Mouse (Mus musculus) stomach, embryonic 16.5 days (tissue): ENCODE measurements around the gene Fthl17d. TPM values are rescaled to one million over a fixed set of nuclear protein-coding genes. Genes with fewer than 3 reads are reported as not detected.
"Not testable (repeated sequence)": the region's sequence is repeated elsewhere in the genome, so short reads cannot be mapped to it uniquely, and the experiment has no call there.

ENCODE experiments used
- ATAC-seq: fragments of 200-750 bp; cut with Nextera tagmentation; 2 replicates; pipeline ENCODE4 v1.8.0; 2017; ENCODE audit warnings: moderate number of reproducible peaks, moderate TSS enrichment; ENCODE audit not compliant: insufficient read depth, low FRiP score
- H3K27ac ChIP-seq: fragments of 300-500 bp; sonication (generic); 2 replicates; pipeline ENCODE4 v1.5.1; 2014; ENCODE audit warnings: low read length
- H3K27me3 ChIP-seq: fragments of 300-500 bp; sonication (generic); 2 replicates; pipeline ENCODE4 v1.6.1; 2014; ENCODE audit warnings: low read length, control low read depth, mixed read lengths; ENCODE audit not compliant: control insufficient read depth, insufficient read depth
- H3K36me3 ChIP-seq: fragments of 300-500 bp; sonication (generic); 2 replicates; pipeline ENCODE4 v1.6.1; 2014; ENCODE audit warnings: low read length; ENCODE audit not compliant: control insufficient read depth, insufficient read depth
- H3K4me1 ChIP-seq: fragments of 300-500 bp; sonication (generic); 2 replicates; pipeline ENCODE4 v1.6.1; 2014; ENCODE audit warnings: low read length, control low read depth, mixed read lengths; ENCODE audit not compliant: control insufficient read depth, insufficient read depth
- H3K4me2 ChIP-seq: fragments of 300-500 bp; sonication (generic); 2 replicates; pipeline ENCODE4 v1.6.1; 2014; ENCODE audit warnings: low read depth, low read length, mixed read lengths
- H3K4me3 ChIP-seq: fragments of 300-500 bp; sonication (generic); replicated peaks from 2 replicates; pipeline ENCODE4 v1.5.1; 2014; ENCODE audit warnings: mild to moderate bottlenecking, low read length
- H3K9ac ChIP-seq: fragments of 300-500 bp; sonication (generic); 2 replicates; pipeline ENCODE4 v1.6.1; 2014; ENCODE audit warnings: low read length
- H3K9me3 ChIP-seq: fragments of 300-500 bp; sonication (generic); replicated peaks from 2 replicates; pipeline ENCODE4 v1.6.1; 2016; ENCODE audit warnings: low read length, control low read depth; ENCODE audit not compliant: control insufficient read depth
- WGBS: fragments of 180-500 bp; shearing (Covaris S2); extraction: QIAGEN DNeasy Blood & Tissue Kit; methylation state at CpG from one replicate; pipeline ENCODE4 v1.1.7; 2014; 5-methylcytosine and 5-hydroxymethylcytosine counted together
- polyA plus RNA-seq: library from polyadenylated mRNA; unstranded; fragments of >200 nt; fragmentation: Nextera tagmentation; extraction: Ambion mirVana; gene quantifications from 2 replicates; pipeline ENCODE4 v1.2.1, GENCODE M21; 2015

The Fthl17d gene
- not detected in 2 replicates for polyA plus RNA-seq

GRCm38 (mm10) chrX:8986655-8987054 lies at the start of gene Fthl17d:
Gene Fthl17d, minus strand, starts transcription at chrX:8986755.
- not testable (repeated sequence) for H3K9me3 ChIP-seq, H3K4me3 ChIP-seq, H3K4me2 ChIP-seq, H3K4me1 ChIP-seq, H3K36me3 ChIP-seq, H3K27ac ChIP-seq, H3K9ac ChIP-seq, ATAC-seq, H3K27me3 ChIP-seq
- no CpG with 5 or more reads among the region's 9 CpGs for WGBS

- H3K27me3 ChIP-seq: not testable (repeated sequence)
Observed at GRCm38 (mm10) chrX:9033193-9033592, 46.6 kb upstream of the Fthl17d start, which contains the start of gene Fthl17e. Gene Fthl17e, plus strand, starts transcription at chrX:9033493.

GRCm38 (mm10) chrX:9019481-9019880 lies 32.9 kb upstream of the Fthl17d start:
- no peaks in the 10 kb centered on the region for H3K4me1 ChIP-seq
- H3K27ac ChIP-seq: no peak overlapping the region
- H3K9me3 ChIP-seq: no peaks in the 10 kb centered on the region
- H3K4me2 ChIP-seq: no peak overlapping the region
- H3K27me3 ChIP-seq: no peaks in the 10 kb centered on the region
- H3K36me3 ChIP-seq: no peaks in the 10 kb centered on the region
- H3K4me3 ChIP-seq: no peak overlapping the region
- ATAC-seq: no peak
- 59% methylated on average over 10 of the region's 10 CpGs for WGBS
- H3K9ac ChIP-seq: no peak overlapping the region

More at GRCm38 (mm10) chrX:9033193-9033592, 46.6 kb upstream of the Fthl17d start, which contains the start of gene Fthl17e:
- not testable (repeated sequence) for ATAC-seq, H3K4me1 ChIP-seq, H3K27ac ChIP-seq, H3K9me3 ChIP-seq, H3K36me3 ChIP-seq, H3K4me3 ChIP-seq, H3K4me2 ChIP-seq, H3K9ac ChIP-seq
- no CpG with 5 or more reads among the region's 10 CpGs for WGBS

GRCm38 (mm10) chrX:9016079-9016478 lies 29.5 kb upstream of the Fthl17d start:
- Histone ChIP-seq H3K4me3 (no peak overlapping the region), H3K27ac (no peak overlapping the region), H3K4me1 (no peaks in the 10 kb centered on the region), H3K36me3 (no peaks in the 10 kb centered on the region), H3K27me3 (no peaks in the 10 kb centered on the region), H3K9ac (no peak overlapping the region), H3K4me2 (no peak overlapping the region), H3K9me3 (no peaks in the 10 kb centered on the region)
- 76% methylated on average over 1 of the region's 1 CpGs for WGBS
- no peak for ATAC-seq

GRCm38 (mm10) chrX:8976459-8976858 lies 10.1 kb downstream of the Fthl17d start, which contains the start of gene Fthl17c:
Gene Fthl17c, minus strand, starts transcription at chrX:8976559.
- not testable (repeated sequence) for H3K27me3 ChIP-seq, H3K4me1 ChIP-seq, H3K36me3 ChIP-seq, H3K9me3 ChIP-seq, ATAC-seq, H3K27ac ChIP-seq, H3K9ac ChIP-seq, H3K4me2 ChIP-seq, H3K4me3 ChIP-seq
- no CpG with 5 or more reads among the region's 11 CpGs for WGBS

- H3K27me3 ChIP-seq, H3K9me3 ChIP-seq, H3K27ac ChIP-seq, H3K4me2 ChIP-seq, H3K36me3 ChIP-seq, ATAC-seq, H3K9ac ChIP-seq, H3K4me3 ChIP-seq, H3K4me1 ChIP-seq: not testable (repeated sequence)
- WGBS: 42% methylated on average over 4 of the region's 4 CpGs
Observed at GRCm38 (mm10) chrX:8964618-8965017, 21.9 kb downstream of the Fthl17d start.

- not testable (repeated sequence) for ATAC-seq
Observed at GRCm38 (mm10) chrX:8962875-8963274, 23.7 kb downstream of the Fthl17d start, which contains the start of gene Fthl17b. Gene Fthl17b, minus strand, starts transcription at chrX:8962975.

GRCm38 (mm10) chrX:8948130-8948805 lies 38.3 kb downstream of the Fthl17d start:
- not testable (repeated sequence) for H3K4me3 ChIP-seq, ATAC-seq, H3K27me3 ChIP-seq, H3K9me3 ChIP-seq, H3K36me3 ChIP-seq, H3K27ac ChIP-seq, H3K9ac ChIP-seq, H3K4me1 ChIP-seq, H3K4me2 ChIP-seq
- WGBS: 23% methylated on average over 6 of the region's 7 CpGs

More at GRCm38 (mm10) chrX:8962875-8963274, 23.7 kb downstream of the Fthl17d start, which contains the start of gene Fthl17b:
- WGBS: 96% methylated on average over 3 of the region's 11 CpGs
- not testable (repeated sequence) for H3K4me1 ChIP-seq, H3K27me3 ChIP-seq, H3K36me3 ChIP-seq, H3K9me3 ChIP-seq, H3K9ac ChIP-seq, H3K4me3 ChIP-seq, H3K27ac ChIP-seq, H3K4me2 ChIP-seq

GRCm38 (mm10) chrX:8944041-8944440 lies 42.5 kb downstream of the Fthl17d start:
- no peak overlapping the region for H3K4me3 ChIP-seq
- no peak overlapping the region for H3K4me2 ChIP-seq
- ATAC-seq: peak; percentile 78; the same call in 1 of the 2 replicates
- WGBS: 71% methylated on average over 8 of the region's 8 CpGs
- no peak overlapping the region for H3K9ac ChIP-seq
- no peaks in the 10 kb centered on the region for H3K27me3 ChIP-seq
- no peak overlapping the region for H3K27ac ChIP-seq
- no peaks in the 10 kb centered on the region for H3K4me1 ChIP-seq
- no peaks in the 10 kb centered on the region for H3K9me3 ChIP-seq
- no peaks in the 10 kb centered on the region for H3K36me3 ChIP-seq
